Mouse (Mus musculus) WW6 (cell line): Measurements from ENCODE around the gene Pgm2.

ENCODE experiments used
- DNase-seq: peaks from one replicate; pipeline ENCODE4 v3.0.0-alpha.2; 2013; ENCODE audit warnings: low read depth, low spot score

Pgm2 gene

GRCm38 (mm10) chr5:64144315-64144714, 51.6 kb downstream of the Pgm2 start:
- no peak for DNase-seq

DNA sequence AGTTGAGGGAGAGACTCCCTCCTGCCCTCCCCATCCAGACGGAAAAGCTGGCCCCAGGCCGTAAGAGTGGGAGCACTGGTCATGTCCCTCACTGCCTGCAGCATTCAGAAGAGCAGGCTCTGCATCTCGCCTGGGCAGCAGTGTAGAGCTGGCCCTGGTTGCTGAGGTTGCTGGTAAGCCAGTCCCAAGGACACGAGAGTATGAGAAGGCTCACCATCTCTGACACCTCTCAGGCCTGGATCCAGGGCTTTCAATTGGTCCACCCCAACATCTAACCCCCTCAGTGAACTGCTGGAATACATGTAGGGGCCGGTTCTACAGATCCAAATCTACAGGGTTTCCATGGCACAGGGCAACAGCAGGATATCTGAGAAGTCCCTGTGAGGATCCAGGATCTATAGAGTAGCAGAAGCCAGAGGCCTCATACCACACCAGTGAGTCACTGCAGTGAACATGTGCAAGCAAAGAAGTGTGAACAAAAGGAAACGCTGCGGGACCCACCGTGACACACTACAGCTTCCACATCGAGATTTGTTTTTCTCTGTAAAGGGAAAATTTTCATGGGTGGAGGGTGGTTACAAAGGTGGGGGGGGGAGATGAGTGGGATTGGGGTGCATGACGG, 53.7 kb downstream of the Pgm2 start:
- DNase-seq, result no peak

DNA sequence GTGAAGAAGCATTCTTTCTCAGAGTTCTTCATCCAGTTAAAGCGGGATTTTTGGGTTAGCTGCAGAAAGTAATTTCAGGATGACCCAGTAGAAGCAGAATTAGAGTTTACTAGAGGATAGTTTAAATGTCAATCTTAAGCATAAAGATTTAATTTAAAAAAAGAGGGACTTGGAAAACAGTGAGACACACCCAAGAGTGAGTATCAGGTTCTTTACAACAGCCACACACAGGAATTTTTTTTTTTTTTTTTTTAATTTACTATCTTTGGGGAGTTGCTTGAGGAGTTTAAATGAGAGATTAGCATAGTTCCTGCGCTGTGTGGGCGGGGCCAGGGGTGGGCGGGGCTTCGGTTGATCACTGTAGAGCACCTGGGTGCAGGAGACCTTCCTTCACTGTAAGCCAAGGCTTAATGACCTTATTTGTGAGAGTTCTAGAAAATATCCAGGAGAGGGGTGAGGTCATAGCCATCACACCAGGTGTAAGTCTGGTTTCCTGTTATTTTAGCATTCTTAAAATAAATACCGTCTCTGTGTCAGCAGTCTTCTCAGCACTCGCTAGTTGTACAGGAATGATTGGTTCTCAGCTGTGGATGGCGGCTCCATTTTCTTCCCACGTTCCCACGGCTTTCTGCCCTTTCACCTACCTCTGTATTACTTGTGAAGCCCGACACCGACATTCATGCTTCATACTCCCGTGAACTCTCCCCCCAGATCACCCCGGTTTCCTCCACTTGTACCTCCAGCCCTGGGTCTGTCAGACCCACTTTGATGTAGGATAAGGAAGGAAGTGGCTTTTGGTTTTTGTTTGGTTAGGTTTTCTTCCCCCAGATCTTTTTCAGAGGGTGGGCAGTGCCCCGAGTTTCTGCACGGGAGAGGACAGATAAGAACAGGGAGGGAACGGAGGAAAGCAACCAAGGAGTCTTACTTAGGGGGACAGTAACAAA, 56.7 kb downstream of the Pgm2 start:
- no peak for DNase-seq

DNA sequence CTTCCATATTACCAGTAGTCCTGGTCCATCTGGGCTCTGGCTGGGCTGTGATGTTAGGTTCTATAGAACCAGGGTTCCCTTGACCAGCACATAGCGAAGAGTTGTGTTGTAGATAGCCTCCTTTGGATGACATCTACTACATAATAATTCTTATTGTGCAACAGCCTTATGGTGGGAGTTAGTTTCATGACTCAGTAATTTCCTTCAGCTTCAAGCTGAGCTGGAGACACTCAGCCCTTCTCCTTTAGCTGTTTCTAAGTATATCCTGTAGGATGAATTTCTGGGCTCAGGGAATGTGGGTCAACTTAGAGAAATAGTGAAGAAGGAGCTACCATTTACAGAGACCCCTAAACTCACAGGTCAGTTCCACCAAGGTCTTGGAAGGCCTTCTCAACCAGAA, 60.6 kb downstream of the Pgm2 start:
- DNase-seq, result no peak

- no peak for DNase-seq
Measured at GRCm38 (mm10) chr5:64155861-64156550, 63.3 kb downstream of the Pgm2 start, which contains the start of gene Tbc1d1. Gene Tbc1d1, plus strand, starts transcription at chr5:64156305.

GRCm38 (mm10) chr5:64156579-64156978, 63.8 kb downstream of the Pgm2 start:
- no peak for DNase-seq

GRCm38 (mm10) chr5:64157926-64158325, 65.2 kb downstream of the Pgm2 start:
- no peak for DNase-seq

DNA sequence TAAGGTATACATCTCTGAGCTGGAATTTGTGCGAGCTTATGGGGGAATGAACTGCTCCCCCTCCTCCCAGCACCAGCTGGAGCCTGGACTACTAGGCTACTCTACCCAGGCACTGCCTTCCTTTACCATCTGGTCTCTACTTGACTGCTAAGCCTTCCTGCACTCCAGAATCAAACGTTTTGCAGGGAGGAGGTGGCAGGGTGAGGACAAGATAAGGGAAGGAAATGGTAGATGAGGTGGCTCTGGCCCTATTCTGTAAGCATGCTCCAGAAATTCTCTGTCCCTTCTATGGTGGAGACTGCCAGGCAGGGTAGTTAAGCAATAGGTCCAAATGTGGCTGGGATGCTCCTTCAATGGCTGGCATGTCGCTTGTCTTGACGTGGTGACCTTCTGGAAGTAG, 65.8 kb downstream of the Pgm2 start:
- DNase-seq, result no peak

- no peak for DNase-seq
Measured at GRCm38 (mm10) chr5:64159065-64159780, 66.5 kb downstream of the Pgm2 start.

- DNase-seq, result no peak
Measured at GRCm38 (mm10) chr5:64159781-64160704, 67.3 kb downstream of the Pgm2 start.

- no peak for DNase-seq
Measured at GRCm38 (mm10) chr5:64160705-64161391, 68.1 kb downstream of the Pgm2 start.

GRCm38 (mm10) chr5:64161917-64162316, 69.2 kb downstream of the Pgm2 start:
- no peak for DNase-seq

GRCm38 (mm10) chr5:64162582-64162981, 69.8 kb downstream of the Pgm2 start:
- DNase-seq, result no peak

DNA sequence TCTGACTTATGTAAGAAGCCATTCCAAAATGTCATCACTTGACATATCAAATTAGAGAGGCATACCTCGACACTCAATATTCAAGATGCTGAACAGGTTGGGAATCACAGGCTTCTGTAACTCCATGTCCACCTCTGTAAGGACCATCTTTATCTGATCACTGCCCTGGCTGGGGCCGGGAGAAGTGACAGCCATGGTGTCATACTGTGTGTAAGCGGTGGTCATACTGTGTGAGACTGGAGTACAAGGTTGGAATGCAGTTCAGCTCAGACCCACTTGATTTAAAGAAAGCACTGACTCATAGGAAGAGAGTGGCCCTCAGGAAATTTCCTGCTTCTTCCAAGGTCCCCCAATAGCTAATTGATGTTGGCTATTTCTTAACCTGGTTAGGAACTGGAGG, 71.7 kb downstream of the Pgm2 start:
- DNase-seq, result no peak

DNA sequence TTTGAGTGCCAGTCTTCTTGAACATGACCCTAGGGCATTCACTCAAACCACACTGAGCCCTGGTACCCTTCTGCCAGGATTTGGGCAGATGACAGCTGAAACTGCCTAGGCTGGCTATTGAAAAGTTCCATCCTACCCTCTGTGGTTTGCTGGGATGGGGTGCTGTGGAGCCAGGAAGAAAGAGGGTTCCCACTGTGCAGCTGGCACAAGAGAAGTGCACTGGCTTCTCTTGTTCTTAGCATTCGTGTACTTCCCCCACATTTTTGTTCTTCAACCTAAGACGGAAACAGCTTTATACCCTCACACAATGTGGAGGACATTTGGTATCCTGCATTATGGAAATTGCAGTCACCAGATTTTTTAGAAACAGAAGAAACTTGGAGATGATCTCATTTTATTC, 73.1 kb downstream of the Pgm2 start:
- no peak for DNase-seq

- no peak for DNase-seq
Measured at GRCm38 (mm10) chr5:64168990-64169540, 76.3 kb downstream of the Pgm2 start.

GRCm38 (mm10) chr5:64172884-64173283, 80.1 kb downstream of the Pgm2 start:
- DNase-seq, result no peak

DNA sequence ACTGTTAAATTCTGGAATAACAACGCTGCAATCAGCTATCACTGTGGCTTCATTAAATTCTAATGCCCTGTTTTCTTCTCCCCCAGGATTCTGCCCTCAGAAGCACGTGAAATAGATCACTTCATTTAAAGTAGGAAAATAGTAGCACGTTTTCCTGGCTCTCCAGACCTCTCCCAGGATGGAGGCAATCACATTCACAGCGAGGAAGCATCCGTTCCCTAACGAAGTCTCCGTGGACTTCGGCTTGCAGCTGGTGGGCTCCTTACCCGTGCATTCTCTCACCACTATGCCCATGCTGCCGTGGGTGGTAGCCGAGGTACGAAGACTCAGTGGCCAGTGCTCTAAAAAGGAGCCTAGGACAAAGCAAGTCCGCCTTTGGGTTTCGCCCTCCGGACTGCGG, 80.6 kb downstream of the Pgm2 start:
- DNase-seq, result no peak

- no peak for DNase-seq
Measured at GRCm38 (mm10) chr5:64174429-64174935, 81.7 kb downstream of the Pgm2 start.
